Mouse (Mus musculus) urinary bladder, adult 18-20 months (tissue): ENCODE measurements at regions not wholly inside any gene's neighbourhood (a gene's known extent, or its start where the extent isn't known, plus 50 kb on each side); places are given as distances from the start of the nearest gene placed in this dataset.
"Not testable (repeated sequence)": the region's sequence is repeated elsewhere in the genome, so short reads cannot be mapped to it uniquely, and the experiment has no call there.

Experiments used
- DNase-seq, 2 experiments: peaks; one replicate each; pipeline ENCODE4 v3.0.0; 2022; ENCODE audit warnings: low spot score in 2 of 2, mixed read lengths in 2 of 2

GRCm38 (mm10) chr4:97509576-97509975 is 263.0 kb upstream of the Nfia start:
- no peak for DNase-seq

DNA sequence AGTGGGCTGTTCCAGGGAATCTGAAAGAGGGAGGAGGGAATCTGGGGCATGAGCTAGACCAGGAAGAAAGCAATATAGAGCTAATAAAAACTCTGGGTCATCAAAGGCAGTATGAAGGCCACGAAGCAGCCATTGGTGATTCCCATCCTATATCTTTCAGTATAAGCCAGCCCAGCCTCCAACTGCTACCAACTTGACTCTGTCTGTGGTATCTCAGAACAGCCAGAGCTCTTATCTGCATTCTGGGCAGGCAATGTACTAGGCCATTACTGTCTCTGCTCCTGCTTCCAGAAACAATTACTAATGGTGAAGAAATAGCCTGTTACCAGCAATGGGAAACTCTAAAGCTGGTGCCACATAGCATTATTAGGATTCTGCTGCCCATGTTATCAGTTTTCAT is 266.8 kb upstream of the Nfia start:
- DNase-seq: no peak

GRCm38 (mm10) chr4:97491248-97491804 is 281.2 kb upstream of the Nfia start:
- no peak for DNase-seq

DNA sequence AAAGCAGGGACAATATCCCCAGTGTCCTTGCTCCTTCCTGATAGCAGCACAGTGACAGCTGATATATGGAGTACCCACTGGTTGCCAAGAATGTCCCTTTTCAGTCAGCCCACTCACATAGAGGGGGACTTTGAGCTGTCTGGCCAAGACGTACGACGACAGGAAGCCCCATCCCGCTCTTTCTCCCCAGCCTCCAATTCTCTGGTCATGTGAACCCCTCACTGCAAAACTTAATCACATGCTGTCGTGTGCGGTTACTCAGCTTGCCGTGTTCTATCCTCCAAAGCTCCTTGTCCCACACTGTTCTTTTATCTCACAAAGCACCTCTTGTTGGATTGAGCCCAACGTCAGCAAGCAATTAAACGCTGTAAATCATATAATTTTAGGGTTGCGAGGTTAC is 286.2 kb upstream of the Nfia start:
- DNase-seq: no peak

GRCm38 (mm10) chr4:97485225-97485624 is 287.3 kb upstream of the Nfia start:
- DNase-seq: no peak

DNA sequence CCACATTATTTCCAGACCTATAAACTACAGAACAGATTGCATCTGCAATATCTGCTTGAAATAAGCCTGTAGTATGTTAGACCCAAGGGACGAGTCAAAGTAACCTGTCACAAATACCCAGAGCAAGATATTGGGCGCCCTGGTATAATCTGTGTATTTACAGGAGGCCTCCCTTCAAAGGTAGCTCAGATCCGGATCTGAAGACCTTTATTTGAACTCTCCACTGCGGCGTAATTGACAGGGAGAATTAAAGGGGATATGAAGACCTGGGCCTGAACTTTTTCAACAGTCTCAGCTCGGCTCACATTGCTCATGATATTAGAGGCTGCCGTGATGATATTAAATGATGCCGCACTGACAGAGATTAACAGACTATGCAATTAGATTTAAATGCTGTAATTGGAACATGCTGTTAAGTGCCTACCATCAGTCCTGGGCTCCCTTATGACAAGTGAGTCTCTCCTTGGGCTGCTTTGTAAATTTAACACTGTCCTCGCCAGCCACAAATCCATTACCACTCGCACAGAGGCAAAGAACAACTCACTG is 289.8 kb upstream of the Nfia start:
- DNase-seq: no peak

GRCm38 (mm10) chr4:97481836-97482235 is 290.7 kb upstream of the Nfia start:
- DNase-seq: no peak

DNA sequence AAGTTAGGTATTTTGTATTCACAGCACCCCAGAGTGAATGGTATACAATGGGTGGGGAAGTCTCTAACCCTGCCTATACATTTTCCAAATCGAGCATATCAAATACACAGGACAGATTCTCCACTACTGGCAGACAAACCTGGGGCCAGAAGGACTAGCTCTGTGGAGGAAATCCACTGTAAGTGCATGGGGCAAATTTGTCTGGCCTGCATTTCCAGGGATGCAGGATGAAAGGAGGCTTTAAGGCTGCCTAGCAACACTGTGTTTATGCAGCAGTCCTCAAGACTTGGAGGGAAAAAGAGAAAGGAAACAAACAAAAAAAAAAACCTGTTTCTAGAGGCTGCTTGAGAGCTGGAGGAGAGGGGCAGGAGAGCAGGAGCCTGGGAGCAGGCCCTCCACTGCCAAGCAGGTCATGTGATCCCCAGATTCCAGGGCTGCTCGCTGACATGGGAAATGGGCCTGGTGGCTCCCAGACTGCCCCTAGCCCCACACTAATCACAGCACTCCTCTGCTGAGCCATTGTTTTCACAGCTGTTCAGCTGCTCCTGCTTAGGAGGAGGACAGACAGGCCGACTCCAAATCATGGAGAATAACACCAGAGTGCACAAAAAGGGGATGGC is 293.7 kb upstream of the Gm10192 start:
- DNase-seq: no peak

GRCm38 (mm10) chr4:97473492-97473891 is 290.5 kb upstream of the Gm10192 start:
- not testable (repeated sequence) for DNase-seq

DNA sequence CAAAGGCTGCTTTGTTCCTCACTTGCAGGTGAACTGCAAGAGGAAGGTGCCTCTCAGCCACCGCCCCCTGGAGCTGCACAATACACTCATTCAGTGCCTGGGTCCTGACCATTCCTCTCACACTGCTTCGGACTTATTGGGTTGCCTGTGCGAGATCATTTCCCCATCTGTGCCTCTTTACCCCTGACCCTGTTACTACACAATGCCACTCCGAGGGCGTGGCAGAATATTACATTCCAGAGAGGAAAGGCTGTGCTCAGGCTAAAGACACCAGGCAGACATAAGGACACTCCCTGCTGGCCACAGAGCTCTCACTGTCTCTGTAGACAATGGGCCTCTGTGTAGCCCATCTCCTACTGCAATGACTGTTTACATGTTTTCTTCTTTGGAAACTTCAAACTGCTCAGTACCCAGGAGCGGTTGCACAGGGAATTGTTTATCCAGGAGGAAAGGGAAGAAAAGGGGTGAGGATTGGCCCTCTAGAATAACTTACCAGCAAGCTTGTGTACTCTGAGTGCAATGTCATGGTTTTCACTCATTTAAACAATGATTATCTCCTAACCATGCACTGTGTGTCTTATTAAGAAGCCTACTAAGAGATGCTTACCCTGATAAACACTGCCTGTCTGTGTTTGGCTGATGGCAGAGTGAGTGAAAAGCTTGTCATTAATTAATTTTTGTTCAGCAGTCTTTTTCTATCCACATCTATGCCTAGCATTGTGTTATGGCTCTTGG is 283.1 kb upstream of the Gm10192 start:
- DNase-seq: no peak

DNA sequence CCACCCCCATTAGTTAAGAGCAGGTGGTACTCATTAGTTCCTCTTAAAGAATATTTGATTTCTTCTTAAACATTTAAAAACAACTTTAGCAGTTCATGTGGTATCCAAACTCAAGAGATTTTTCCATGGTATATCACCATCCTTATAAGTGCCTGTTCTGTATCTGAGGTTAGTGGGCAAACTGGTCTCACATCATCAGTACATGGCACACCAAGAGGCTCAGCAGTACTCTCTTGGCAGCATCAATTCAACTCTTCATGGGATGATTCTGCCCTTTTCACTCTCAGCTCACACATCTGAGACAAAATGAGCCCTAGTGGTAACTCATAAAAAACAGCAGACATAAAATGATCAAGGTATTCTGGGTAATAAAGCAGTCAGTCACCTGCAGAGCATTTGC is 282.6 kb upstream of the Gm10192 start:
- DNase-seq: no peak

DNA sequence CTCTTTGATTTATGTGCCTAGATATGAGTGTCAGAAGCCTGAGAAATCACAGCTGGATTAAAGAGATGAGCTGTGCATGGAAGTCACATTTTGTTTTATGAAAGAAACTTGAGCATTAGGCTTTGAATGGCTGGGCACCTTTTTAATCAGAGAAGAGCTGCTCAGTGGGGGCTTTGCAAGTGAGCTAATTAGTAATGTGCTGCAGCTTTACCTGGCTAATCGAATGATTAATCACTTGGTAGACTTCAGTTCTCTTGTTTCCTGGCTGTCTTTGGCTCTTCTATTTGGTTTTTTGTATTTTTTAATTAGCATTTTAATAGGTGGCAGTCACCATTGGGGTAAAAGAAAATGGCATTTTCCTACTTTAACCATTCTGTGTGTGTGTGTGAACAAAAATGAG is 278.2 kb upstream of the Gm10192 start:
- DNase-seq: no peak

DNA sequence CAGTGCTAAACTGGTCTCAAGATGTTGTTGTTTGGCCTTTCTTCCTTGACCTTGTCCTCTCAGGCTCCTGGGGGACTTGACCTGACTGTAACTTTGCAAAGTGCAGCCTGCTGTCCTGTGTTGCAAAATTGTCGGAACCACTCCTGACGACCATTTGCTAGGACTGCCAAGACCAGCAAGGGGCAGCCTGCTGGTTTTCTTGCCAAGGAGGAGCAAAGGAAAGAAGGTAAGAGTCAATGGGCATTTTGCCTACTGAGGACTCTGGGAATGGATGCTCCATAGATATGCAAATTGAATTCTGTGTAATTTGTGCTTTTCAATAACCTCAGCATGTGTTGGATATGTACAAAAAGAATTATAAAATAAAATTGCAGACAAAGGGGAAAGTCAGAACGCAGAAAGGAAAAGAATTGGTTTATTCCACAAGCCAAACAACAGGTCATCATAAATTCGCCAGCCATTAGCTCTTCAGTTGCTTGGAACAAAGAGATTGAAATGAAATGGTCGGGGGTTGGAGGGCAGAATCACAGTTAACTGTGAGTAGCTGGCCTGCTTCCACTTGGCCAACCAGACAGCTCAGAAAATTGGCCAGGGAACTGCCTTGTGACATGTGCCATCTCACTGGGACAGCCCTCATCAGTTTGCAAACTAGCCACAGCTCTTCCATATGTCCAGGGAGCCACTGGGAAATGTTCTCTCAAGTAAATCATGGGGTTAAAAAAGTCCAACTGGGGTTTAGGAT is 256.5 kb upstream of the Gm10192 start:
- DNase-seq: no peak

- no peak for DNase-seq
These were observed 249.7 kb upstream of the Gm10192 start for GRCm38 (mm10) chr4:97432681-97433080.

GRCm38 (mm10) chr4:97432094-97432493 is 249.1 kb upstream of the Gm10192 start:
- no peak for DNase-seq

- DNase-seq: no peak
These were observed 248.3 kb upstream of the Gm10192 start for GRCm38 (mm10) chr4:97431239-97431638.

- no peak for DNase-seq
These were observed 236.9 kb upstream of the Gm10192 start for GRCm38 (mm10) chr4:97419845-97420244.

- DNase-seq: peak; percentile 76 to 83
These were observed 235.7 kb upstream of the Gm10192 start for GRCm38 (mm10) chr4:97418616-97419015.

- no peak for DNase-seq
These were observed 235.0 kb upstream of the Gm10192 start for GRCm38 (mm10) chr4:97417943-97418342.

GRCm38 (mm10) chr4:97408633-97409296 is 225.8 kb upstream of the Gm10192 start:
- DNase-seq: no peak

DNA sequence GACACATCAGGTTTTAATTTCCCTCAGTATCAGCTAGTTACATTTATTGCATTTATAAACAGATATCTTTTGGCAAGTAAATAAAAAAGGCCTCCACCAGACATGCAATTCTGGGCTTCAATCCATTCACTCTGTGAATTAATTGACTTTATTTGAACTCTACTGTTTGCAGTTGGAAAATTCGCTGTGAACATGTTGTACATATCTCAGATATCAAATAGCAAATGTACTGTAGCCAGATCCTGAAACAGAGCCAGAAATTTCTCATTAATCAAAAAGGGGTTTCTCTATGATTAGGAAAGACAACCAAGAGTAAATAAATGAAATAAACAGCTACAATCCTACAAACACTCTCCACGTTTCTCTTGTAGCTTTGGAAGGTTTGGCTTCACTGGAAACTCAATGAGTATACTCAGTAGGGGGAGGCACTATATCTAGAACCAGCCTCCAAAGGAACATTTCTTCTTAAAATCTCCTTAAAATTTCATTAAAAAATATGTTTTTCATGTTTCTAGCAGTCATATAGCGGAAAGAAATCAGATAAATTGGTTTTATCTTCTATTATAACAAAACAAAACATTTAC is 211.8 kb upstream of the Gm10192 start:
- DNase-seq: no peak
